Mouse (Mus musculus): Measurements from ENCODE around the gene Gm42791. TPM values are rescaled to one million over a fixed set of nuclear protein-coding genes. Genes with fewer than 3 reads are reported as not detected.

Gene Gm42791
- polyA plus RNA-seq, 1 experiment, result not detected

GRCm38 (mm10) chr5:148899361-148899760, 95.6 kb downstream of the Gm42791 start:
- H3K4me3 ChIP-seq (ENCODE audit: control insufficient read depth, low read depth, low read length), result no peak overlapping the region
- H3K36me3 ChIP-seq (ENCODE audit: control insufficient read depth, insufficient read depth, low read length), result peaks cover 1% of the 10 kb centered on the region
- H3K27me3 ChIP-seq (ENCODE audit: control insufficient read depth, insufficient read depth, low read length), result no peaks in the 10 kb centered on the region
- no peaks in the 10 kb centered on the region for H3K4me1 ChIP-seq (ENCODE audit: control insufficient read depth, insufficient read depth, low read length)
- H3K27ac ChIP-seq (ENCODE audit: control insufficient read depth, insufficient read depth, low read depth, low read length), result no peak overlapping the region
- TF ChIP-seq CTCF (IDR thresholded peaks at IDR 0.05; ENCODE audit: control insufficient read depth, insufficient read depth, insufficient replicate concordance, low read depth, low read length) (no peak), POLR2A (IDR thresholded peaks at IDR 0.05; ENCODE audit: control insufficient read depth, low read depth, low read length) (no peak)

DNA sequence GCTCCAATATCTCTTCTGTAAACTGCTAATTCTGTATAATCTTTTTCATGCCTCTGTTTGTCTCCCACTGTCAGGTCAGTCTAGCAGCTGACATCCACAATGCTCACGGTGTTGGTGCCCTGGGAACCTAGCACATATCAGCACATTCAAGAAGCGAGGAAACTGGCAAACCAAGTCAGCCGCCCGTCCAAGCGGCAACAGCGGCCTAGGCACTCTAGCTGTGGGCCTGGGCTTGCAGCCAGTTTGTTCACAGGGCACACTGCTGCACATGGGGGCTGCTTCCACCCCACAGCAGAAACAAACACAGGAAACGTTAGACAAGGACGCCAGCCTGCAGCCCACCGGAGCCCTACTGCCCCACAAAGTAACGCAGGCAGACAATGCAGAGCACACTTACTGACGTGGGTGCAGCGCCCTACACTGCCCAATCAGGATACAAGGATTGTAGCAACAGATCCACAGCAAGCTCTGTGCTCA, 97.0 kb downstream of the Gm42791 start:
- Histone ChIP-seq H3K27me3 (ENCODE audit: control insufficient read depth, insufficient read depth, low read length) (no peaks in the 10 kb centered on the region), H3K4me3 (ENCODE audit: control insufficient read depth, low read depth, low read length) (no peak overlapping the region), H3K4me1 (ENCODE audit: control insufficient read depth, insufficient read depth, low read length) (no peaks in the 10 kb centered on the region), H3K36me3 (ENCODE audit: control insufficient read depth, insufficient read depth, low read length) (peaks cover 3% of the 10 kb centered on the region), H3K27ac (ENCODE audit: control insufficient read depth, insufficient read depth, low read depth, low read length) (no peak overlapping the region)
- TF ChIP-seq POLR2A (IDR thresholded peaks at IDR 0.05; ENCODE audit: control insufficient read depth, low read depth, low read length) (no peak), CTCF (IDR thresholded peaks at IDR 0.05; ENCODE audit: control insufficient read depth, insufficient read depth, insufficient replicate concordance, low read depth, low read length) (no peak)

DNA sequence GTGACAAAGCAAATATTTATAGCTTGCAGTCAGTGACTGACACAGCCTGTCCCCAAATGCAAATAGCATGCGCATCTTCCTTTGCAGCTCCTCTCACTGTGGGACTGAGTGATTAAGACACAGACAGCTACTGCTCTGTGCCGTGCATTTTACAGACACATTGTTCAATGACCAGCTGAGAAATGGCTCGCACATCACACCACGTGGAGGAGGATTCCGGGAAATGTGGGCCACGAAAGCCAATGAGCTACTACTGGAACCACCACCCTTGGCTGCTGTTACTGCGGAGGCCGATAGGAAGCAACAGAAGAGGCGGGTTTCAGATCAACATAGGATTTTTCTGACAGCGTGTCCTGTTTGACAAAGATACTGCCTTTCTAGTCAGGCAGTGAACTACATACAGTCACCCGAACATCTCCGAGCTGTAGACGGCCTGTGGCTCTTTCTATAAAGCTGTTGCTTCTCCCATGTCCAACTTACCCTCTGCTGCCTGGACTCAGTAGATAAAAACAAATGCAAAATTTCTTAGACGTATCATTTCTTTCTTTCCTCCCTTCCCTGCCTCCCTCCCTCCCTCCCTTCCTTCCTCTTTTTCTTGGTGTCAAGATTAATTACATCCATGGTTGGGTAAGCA, 97.8 kb downstream of the Gm42791 start:
- H3K27ac ChIP-seq (ENCODE audit: control insufficient read depth, insufficient read depth, low read depth, low read length), result no peak overlapping the region

DNA sequence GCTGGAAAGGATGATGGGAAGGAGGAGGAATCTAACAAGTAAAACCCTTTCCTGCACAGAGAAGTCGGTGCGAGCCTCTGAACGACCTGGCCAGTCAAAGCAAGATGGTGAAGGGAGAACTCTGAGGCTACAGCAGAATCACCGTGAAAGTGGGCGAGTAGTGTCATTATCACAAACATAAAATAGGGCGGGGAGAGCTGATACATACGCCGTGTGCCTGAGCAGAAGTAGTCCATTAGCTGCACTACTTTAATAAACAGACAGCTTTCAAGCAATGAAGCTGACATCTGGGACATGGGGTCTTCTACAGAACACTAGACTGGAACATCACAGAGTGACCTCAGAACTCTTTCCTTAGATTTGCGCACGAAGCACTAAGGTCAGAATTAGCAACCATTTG, 98.4 kb downstream of the Gm42791 start:
- Histone ChIP-seq H3K27me3 (ENCODE audit: control insufficient read depth, insufficient read depth, low read length) (no peaks in the 10 kb centered on the region), H3K4me3 (ENCODE audit: control insufficient read depth, low read depth, low read length) (no peak overlapping the region), H3K27ac (ENCODE audit: control insufficient read depth, insufficient read depth, low read depth, low read length) (no peak overlapping the region), H3K4me1 (ENCODE audit: control insufficient read depth, insufficient read depth, low read length) (no peaks in the 10 kb centered on the region), H3K36me3 (ENCODE audit: control insufficient read depth, insufficient read depth, low read length) (peaks cover 4% of the 10 kb centered on the region)
- TF ChIP-seq CTCF (IDR thresholded peaks at IDR 0.05; ENCODE audit: control insufficient read depth, insufficient read depth, insufficient replicate concordance, low read depth, low read length) (no peak), POLR2A (IDR thresholded peaks at IDR 0.05; ENCODE audit: control insufficient read depth, low read depth, low read length) (no peak)

More for the DNA sequence above, 97.8 kb downstream of the Gm42791 start:
- H3K4me1 ChIP-seq (ENCODE audit: control insufficient read depth, insufficient read depth, low read length), result no peaks in the 10 kb centered on the region
- no peak overlapping the region for H3K4me3 ChIP-seq (ENCODE audit: control insufficient read depth, low read depth, low read length)
- H3K36me3 ChIP-seq (ENCODE audit: control insufficient read depth, insufficient read depth, low read length), result peaks cover 4% of the 10 kb centered on the region
- TF ChIP-seq CTCF (IDR thresholded peaks at IDR 0.05; ENCODE audit: control insufficient read depth, insufficient read depth, insufficient replicate concordance, low read depth, low read length) (no peak), POLR2A (IDR thresholded peaks at IDR 0.05; ENCODE audit: control insufficient read depth, low read depth, low read length) (no peak)
- H3K27me3 ChIP-seq (ENCODE audit: control insufficient read depth, insufficient read depth, low read length), result no peaks in the 10 kb centered on the region

DNA sequence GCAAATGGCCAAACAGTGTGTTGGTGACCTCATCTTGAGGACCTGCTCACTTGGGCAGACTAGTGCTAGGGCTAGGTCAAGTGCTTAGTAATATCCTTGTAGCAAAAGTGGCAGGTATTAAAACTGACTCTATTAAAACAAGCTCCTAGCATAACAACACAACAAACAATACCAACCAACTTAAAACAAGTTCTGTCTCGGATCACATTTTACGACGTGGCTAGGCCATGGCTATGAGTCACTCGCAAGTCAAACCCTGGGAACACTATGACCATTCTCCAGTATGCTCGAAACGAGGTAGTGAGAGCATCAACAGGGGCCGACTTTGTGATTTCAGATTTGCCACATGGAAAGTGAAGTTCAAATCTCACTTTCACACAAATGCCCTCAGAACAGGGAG, 99.1 kb downstream of the Gm42791 start:
- TF ChIP-seq POLR2A (IDR thresholded peaks at IDR 0.05; ENCODE audit: control insufficient read depth, low read depth, low read length), result no peak
- no peak for TF ChIP-seq CTCF (IDR thresholded peaks at IDR 0.05; ENCODE audit: control insufficient read depth, insufficient read depth, insufficient replicate concordance, low read depth, low read length)
- no peaks in the 10 kb centered on the region for H3K4me1 ChIP-seq (ENCODE audit: control insufficient read depth, insufficient read depth, low read length)
- no peak overlapping the region for H3K4me3 ChIP-seq (ENCODE audit: control insufficient read depth, low read depth, low read length)
- H3K27ac ChIP-seq (ENCODE audit: control insufficient read depth, insufficient read depth, low read depth, low read length), result no peak overlapping the region
- H3K36me3 ChIP-seq (ENCODE audit: control insufficient read depth, insufficient read depth, low read length), result peaks cover 4% of the 10 kb centered on the region
- no peaks in the 10 kb centered on the region for H3K27me3 ChIP-seq (ENCODE audit: control insufficient read depth, insufficient read depth, low read length)

- H3K4me3 ChIP-seq (ENCODE audit: control insufficient read depth, low read depth, low read length), result no peak overlapping the region
- TF ChIP-seq CTCF (IDR thresholded peaks at IDR 0.05; ENCODE audit: control insufficient read depth, insufficient read depth, insufficient replicate concordance, low read depth, low read length) (no peak), POLR2A (IDR thresholded peaks at IDR 0.05; ENCODE audit: control insufficient read depth, low read depth, low read length) (no peak)
- H3K27me3 ChIP-seq (ENCODE audit: control insufficient read depth, insufficient read depth, low read length), result no peaks in the 10 kb centered on the region
- peaks cover 4% of the 10 kb centered on the region for H3K36me3 ChIP-seq (ENCODE audit: control insufficient read depth, insufficient read depth, low read length)
- no peaks in the 10 kb centered on the region for H3K4me1 ChIP-seq (ENCODE audit: control insufficient read depth, insufficient read depth, low read length)
- H3K27ac ChIP-seq (ENCODE audit: control insufficient read depth, insufficient read depth, low read depth, low read length), result no peak overlapping the region
Measured at GRCm38 (mm10) chr5:148895034-148895433, 99.9 kb downstream of the Gm42791 start.

DNA sequence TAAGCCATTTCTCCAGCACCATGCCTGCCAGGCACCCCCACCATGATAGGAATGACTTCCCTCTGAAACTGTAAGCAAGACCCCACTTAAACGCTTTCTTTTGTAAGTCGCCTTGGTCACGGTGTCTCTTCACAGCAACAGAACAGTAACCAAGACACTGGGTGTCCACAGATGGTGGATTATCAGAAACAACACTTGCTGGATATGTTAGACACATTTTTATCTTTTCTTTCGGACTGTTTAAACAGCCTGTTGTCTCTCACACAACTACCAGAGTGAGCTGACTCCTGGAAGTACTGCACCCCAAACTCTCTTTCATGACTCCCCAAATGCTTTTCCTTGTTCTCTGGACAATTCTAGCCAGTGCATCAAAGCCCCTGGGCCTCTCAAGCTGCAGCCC, 104.7 kb downstream of the Gm42791 start:
- H3K4me1 ChIP-seq (ENCODE audit: control insufficient read depth, insufficient read depth, low read length), result no peaks in the 10 kb centered on the region
- TF ChIP-seq CTCF (IDR thresholded peaks at IDR 0.05; ENCODE audit: control insufficient read depth, insufficient read depth, insufficient replicate concordance, low read depth, low read length), result no peak
- no peak for TF ChIP-seq POLR2A (IDR thresholded peaks at IDR 0.05; ENCODE audit: control insufficient read depth, low read depth, low read length)
- H3K27me3 ChIP-seq (ENCODE audit: control insufficient read depth, insufficient read depth, low read length), result no peaks in the 10 kb centered on the region
- H3K4me3 ChIP-seq (ENCODE audit: control insufficient read depth, low read depth, low read length), result no peak overlapping the region
- no peak overlapping the region for H3K27ac ChIP-seq (ENCODE audit: control insufficient read depth, insufficient read depth, low read depth, low read length)
- H3K36me3 ChIP-seq (ENCODE audit: control insufficient read depth, insufficient read depth, low read length), result peaks cover 4% of the 10 kb centered on the region; the same call in 1 of the 2 replicates

All from testis, adult 2 months (tissue).